Comparison of ENCODE assay signal across 8 mouse cellular contexts in genomic region chr12:33957400-33958240, GRCm38 (mm10). TPM values are rescaled to one million over a fixed set of nuclear protein-coding genes. Genes with fewer than 3 reads are reported as not detected.
A peak's percentile ranks its signal among the peaks of the same experiment; 100 is the strongest.
DNase-seq lines count a peak whose midpoint lies in the region; ATAC-seq and TF ChIP-seq lines count a peak whose summit lies in the region.

TSS of gene Twist1 (plus strand) at chr12:33957671.

- under 1% methylated on average over 83 of the region's 105 CpGs for WGBS in kidney, postnatal 0 days
- under 1% methylated on average over 70 of the region's 105 CpGs for WGBS in midbrain, embryonic 16.5 days

- peaks cover 58% of the 10 kb centered on the region for H3K27me3 ChIP-seq in kidney, postnatal 0 days (ENCODE audit: insufficient read depth, low read length)
- H3K27me3 ChIP-seq in midbrain, embryonic 16.5 days (ENCODE audit: control insufficient read depth, insufficient read depth, low read depth, low read length) = peaks cover 54% of the 10 kb centered on the region

- H3K4me3 ChIP-seq in kidney, postnatal 0 days (replicated peaks; ENCODE audit: low read depth, low read length) = peak within 1 kb of the TSS; percentile 64
- H3K4me3 ChIP-seq in midbrain, embryonic 16.5 days (ENCODE audit: low read depth, low read length) = peak within 1 kb of the TSS; percentile 52

- no peaks in the 10 kb centered on the region for H3K9me3 ChIP-seq in kidney, postnatal 0 days (replicated peaks; ENCODE audit: low read length)
- no peaks in the 10 kb centered on the region for H3K9me3 ChIP-seq in midbrain, embryonic 16.5 days (replicated peaks; ENCODE audit: control insufficient read depth, low read length, poor library complexity, severe bottlenecking)

- peak within 1 kb of the TSS; percentile 84 for H3K4me2 ChIP-seq in kidney, postnatal 0 days (ENCODE audit: low read length)
- peak within 1 kb of the TSS; percentile 83 for H3K4me2 ChIP-seq in midbrain, embryonic 16.5 days (ENCODE audit: low read length)

- H3K4me1 ChIP-seq in kidney, postnatal 0 days (replicated peaks; ENCODE audit: insufficient read depth, low read length) = peaks cover 18% of the 10 kb centered on the region; the same call in 1 of the 2 replicates
- H3K4me1 ChIP-seq in midbrain, embryonic 16.5 days (ENCODE audit: control insufficient read depth, insufficient read depth, low read length) = peaks cover 19% of the 10 kb centered on the region

- intact Hi-C loops in left cerebral cortex, postnatal 4 days (cut with DNase I) = loop anchor here (5.0 to 10.0 kb wide), 2 partner anchors 353 to 475 kb away; no protein-coding TSS in a partner anchor

- no peak for TF ChIP-seq CTCF in kidney, postnatal 0 days (IDR thresholded peaks at IDR 0.05; ENCODE audit: low read depth)

- ATAC-seq in kidney, postnatal 0 days (replicated peaks; ENCODE audit: low FRiP score, low read depth) = peak; percentile 84
- peak; percentile 72 for ATAC-seq in midbrain, embryonic 16.5 days

- peak within 1 kb of the TSS; percentile 76 for H3K9ac ChIP-seq in kidney, postnatal 0 days (ENCODE audit: low read depth, low read length)
- peak within 1 kb of the TSS; percentile 61 for H3K9ac ChIP-seq in midbrain, embryonic 16.5 days (ENCODE audit: low read depth, low read length)

- H3K27ac ChIP-seq in kidney, postnatal 0 days = peak within 1 kb of the TSS; percentile 72
- no peak within 1 kb of the TSS; the same call in 1 of the 2 replicates for H3K27ac ChIP-seq in midbrain, embryonic 16.5 days (ENCODE audit: low read length)

- H3K36me3 ChIP-seq in kidney, postnatal 0 days (ENCODE audit: insufficient read depth, low read length) = no peaks in the 10 kb centered on the region
- H3K36me3 ChIP-seq in midbrain, embryonic 16.5 days (ENCODE audit: control insufficient read depth, insufficient read depth, low read length) = no peaks in the 10 kb centered on the region

- peak; percentile 32 for DNase-seq in left cerebral cortex, postnatal 4 days
- no peak for DNase-seq in left cerebral cortex, adult 9 months (ENCODE audit: low spot score in 2 of 2)
- peak; percentile 91 for DNase-seq in embryo, embryonic 10.5 days (ENCODE audit: low spot score)
- DNase-seq in heart, adult 18-20 months = peak; percentile 59 to 68
- DNase-seq in kidney, postnatal 0 days (ENCODE audit: low spot score) = peak; percentile 71
- peak; percentile 78 for DNase-seq in urinary bladder, postnatal 4 days (ENCODE audit: low spot score in 2 of 2)
- DNase-seq in right cerebral cortex, postnatal 10 days (ENCODE audit: low spot score in 2 of 2) = no peak

RNA-seq across cellular contexts. Expression of gene Twist1, which starts in this region (rescaled TPM):
- 1 to 10 TPM; 1.0 to 1.6 TPM for total RNA-seq in left cerebral cortex, postnatal 4 days (2021)
- 1 to 10 TPM; 1.3 to 2.3 TPM for total RNA-seq in heart, adult 18-20 months (2021)
- polyA plus RNA-seq in kidney, postnatal 0 days (2015; fragmentation: Nextera tagmentation; extraction: Ambion mirVana) = 3.9 and 4.3 TPM in 2 replicates
- 0.69 and 1.3 TPM in 2 replicates for polyA plus RNA-seq in midbrain, embryonic 16.5 days (2015; fragmentation: Nextera tagmentation; extraction: Ambion mirVana)

Comparison
In these comparisons a context has a peak if more than half of its experiments do, and no peak if none do; other contexts are left out.
1. DNase-seq: peak in left cerebral cortex, postnatal 4 days (single experiment), embryo, embryonic 10.5 days (single experiment), heart, adult 18-20 months (2 of 2), kidney, postnatal 0 days (single experiment) and urinary bladder, postnatal 4 days (2 of 2); none in left cerebral cortex, adult 9 months (0 of 2) and right cerebral cortex, postnatal 10 days (0 of 2).